Mouse (Mus musculus) kidney, embryonic 15.5 days (tissue): ENCODE data around the gene St3gal6. TPM values are rescaled to one million over a fixed set of nuclear protein-coding genes. Genes with fewer than 3 reads are reported as not detected.

ENCODE experiments used
- ATAC-seq: fragments of 200-750 bp; cut with Nextera tagmentation; replicated peaks from 2 replicates; pipeline ENCODE4 v1.8.0; 2017; ENCODE audit warnings: moderate TSS enrichment; ENCODE audit not compliant: low FRiP score
- H3K27ac ChIP-seq: fragments of 300-500 bp; sonication (generic); 2 replicates; pipeline ENCODE4 v1.5.1; 2015; ENCODE audit warnings: mild to moderate bottlenecking, inconsistent platforms
- H3K27me3 ChIP-seq: fragments of 300-500 bp; sonication (generic); 2 replicates; pipeline ENCODE4 v1.6.1; 2015; ENCODE audit warnings: inconsistent platforms
- H3K36me3 ChIP-seq: fragments of 300-500 bp; sonication (generic); 2 replicates; pipeline ENCODE4 v1.6.1; 2015; ENCODE audit warnings: inconsistent platforms
- H3K4me1 ChIP-seq: fragments of 300-500 bp; sonication (generic); 2 replicates; pipeline ENCODE4 v1.6.1; 2015; ENCODE audit warnings: inconsistent platforms
- H3K4me2 ChIP-seq: fragments of 300-500 bp; sonication (generic); 2 replicates; pipeline ENCODE4 v1.6.1; 2015; ENCODE audit warnings: moderate library complexity, mild to moderate bottlenecking, inconsistent platforms
- H3K4me3 ChIP-seq: fragments of 300-500 bp; sonication (generic); replicated peaks from 2 replicates; pipeline ENCODE4 v1.5.1; 2015; ENCODE audit warnings: mild to moderate bottlenecking, inconsistent platforms
- H3K9ac ChIP-seq: fragments of 300-500 bp; sonication (generic); 2 replicates; pipeline ENCODE4 v1.6.1; 2015; ENCODE audit warnings: mild to moderate bottlenecking, inconsistent platforms
- H3K9me3 ChIP-seq: fragments of 300-500 bp; sonication (generic); replicated peaks from 2 replicates; pipeline ENCODE4 v1.6.1; 2016; ENCODE audit warnings: inconsistent platforms
- WGBS: fragments of 180-500 bp; shearing (Covaris S2); methylation state at CpG from one replicate; pipeline ENCODE4 v1.1.7; 2015; ENCODE audit warnings: mixed read lengths; 5-methylcytosine and 5-hydroxymethylcytosine counted together
- polyA plus RNA-seq: library from polyadenylated mRNA; unstranded; fragments of >200 nt; fragmentation: Nextera tagmentation; extraction: Ambion mirVana; gene quantifications from 2 replicates; pipeline ENCODE4 v1.2.1, GENCODE M21; 2015

The St3gal6 gene
- polyA plus RNA-seq, 1 experiment from 2014 or later = 71.9 TPM

DNA sequence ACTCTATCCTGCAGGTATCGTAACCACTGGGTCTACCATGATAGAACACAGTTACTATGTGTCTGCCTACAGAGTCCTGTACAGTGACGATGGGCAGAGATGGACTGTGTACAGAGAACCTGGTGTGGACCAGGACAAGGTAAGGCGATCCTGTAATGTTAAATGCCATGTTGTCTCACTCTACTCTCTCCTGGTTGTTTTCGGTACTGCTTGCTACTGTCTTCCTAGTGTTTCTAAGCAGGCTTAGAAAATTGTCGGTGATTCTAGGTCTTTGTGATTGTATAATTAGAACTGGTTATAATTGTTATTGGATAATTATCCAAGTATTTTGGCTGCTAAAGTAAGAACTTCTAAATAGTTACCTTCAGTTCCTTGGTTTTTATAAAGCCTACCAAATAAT lies 72.4 kb downstream of the St3gal6 start:
- Histone ChIP-seq H3K9ac (no peak overlapping the region), H3K36me3 (peaks cover 42% of the 10 kb centered on the region), H3K4me1 (no peaks in the 10 kb centered on the region), H3K27me3 (no peaks in the 10 kb centered on the region), H3K27ac (no peak overlapping the region), H3K9me3 (no peaks in the 10 kb centered on the region), H3K4me3 (no peak overlapping the region), H3K4me2 (no peak overlapping the region)
- no peak for ATAC-seq
- WGBS = 94% methylated on average over 5 of the region's 5 CpGs

GRCm38 (mm10) chr16:58450648-58451047 lies 73.4 kb downstream of the St3gal6 start:
- no peak overlapping the region for H3K4me3 ChIP-seq
- H3K9me3 ChIP-seq = no peaks in the 10 kb centered on the region
- WGBS = 71% methylated on average over 6 of the region's 6 CpGs
- H3K27ac ChIP-seq = no peak overlapping the region
- no peak overlapping the region for H3K9ac ChIP-seq
- no peaks in the 10 kb centered on the region for H3K4me1 ChIP-seq
- no peak for ATAC-seq
- peaks cover 42% of the 10 kb centered on the region for H3K36me3 ChIP-seq
- H3K4me2 ChIP-seq = no peak overlapping the region
- H3K27me3 ChIP-seq = no peaks in the 10 kb centered on the region

GRCm38 (mm10) chr16:58449073-58449472 lies 75.0 kb downstream of the St3gal6 start:
- Histone ChIP-seq H3K4me2 (no peak overlapping the region), H3K9ac (no peak overlapping the region), H3K4me3 (no peak overlapping the region), H3K4me1 (no peaks in the 10 kb centered on the region), H3K27ac (no peak overlapping the region), H3K9me3 (no peaks in the 10 kb centered on the region), H3K36me3 (peaks cover 37% of the 10 kb centered on the region), H3K27me3 (no peaks in the 10 kb centered on the region)
- ATAC-seq = no peak
- 88% methylated on average over 4 of the region's 4 CpGs for WGBS

- no peaks in the 10 kb centered on the region for H3K27me3 ChIP-seq
- 97% methylated on average over 4 of the region's 4 CpGs for WGBS
- no peak overlapping the region for H3K4me2 ChIP-seq
- no peaks in the 10 kb centered on the region for H3K4me1 ChIP-seq
- no peak overlapping the region for H3K9ac ChIP-seq
- H3K4me3 ChIP-seq = no peak overlapping the region
- H3K9me3 ChIP-seq = no peaks in the 10 kb centered on the region
- peaks cover 30% of the 10 kb centered on the region for H3K36me3 ChIP-seq
- H3K27ac ChIP-seq = no peak overlapping the region
- ATAC-seq = no peak
Measured at GRCm38 (mm10) chr16:58446281-58447259, 77.5 kb downstream of the St3gal6 start.

GRCm38 (mm10) chr16:58444735-58445134 lies 79.3 kb downstream of the St3gal6 start:
- no peak overlapping the region for H3K9ac ChIP-seq
- H3K27ac ChIP-seq = no peak overlapping the region
- no peaks in the 10 kb centered on the region for H3K4me1 ChIP-seq
- ATAC-seq = no peak
- H3K4me3 ChIP-seq = no peak overlapping the region
- H3K4me2 ChIP-seq = no peak overlapping the region
- no peaks in the 10 kb centered on the region for H3K9me3 ChIP-seq
- WGBS = 79% methylated on average over 6 of the region's 6 CpGs
- no peaks in the 10 kb centered on the region for H3K27me3 ChIP-seq
- H3K36me3 ChIP-seq = peaks cover 14% of the 10 kb centered on the region

- Histone ChIP-seq H3K27ac (no peak overlapping the region), H3K4me3 (no peak overlapping the region), H3K9ac (no peak overlapping the region), H3K4me2 (no peak overlapping the region), H3K36me3 (peaks cover 30% of the 10 kb centered on the region), H3K4me1 (peaks cover 10% of the 10 kb centered on the region), H3K27me3 (no peaks in the 10 kb centered on the region), H3K9me3 (no peaks in the 10 kb centered on the region)
- no peak for ATAC-seq
- WGBS = 90% methylated on average over 1 of the region's 1 CpGs
Measured at GRCm38 (mm10) chr16:58432384-58432783, 91.7 kb downstream of the St3gal6 start.

GRCm38 (mm10) chr16:58430246-58430645 lies 93.8 kb downstream of the St3gal6 start:
- WGBS = 85% methylated on average over 7 of the region's 7 CpGs
- H3K4me1 ChIP-seq = peaks cover 12% of the 10 kb centered on the region
- H3K4me3 ChIP-seq = no peak overlapping the region
- H3K9me3 ChIP-seq = no peaks in the 10 kb centered on the region
- peaks cover 19% of the 10 kb centered on the region; the same call in 1 of the 2 replicates for H3K36me3 ChIP-seq
- no peak for ATAC-seq
- no peak overlapping the region for H3K9ac ChIP-seq
- H3K4me2 ChIP-seq = no peak overlapping the region
- no peaks in the 10 kb centered on the region for H3K27me3 ChIP-seq
- H3K27ac ChIP-seq = 0 out of 2 replicates have a peak overlapping the region, but pooled peaks have one; percentile 22

DNA sequence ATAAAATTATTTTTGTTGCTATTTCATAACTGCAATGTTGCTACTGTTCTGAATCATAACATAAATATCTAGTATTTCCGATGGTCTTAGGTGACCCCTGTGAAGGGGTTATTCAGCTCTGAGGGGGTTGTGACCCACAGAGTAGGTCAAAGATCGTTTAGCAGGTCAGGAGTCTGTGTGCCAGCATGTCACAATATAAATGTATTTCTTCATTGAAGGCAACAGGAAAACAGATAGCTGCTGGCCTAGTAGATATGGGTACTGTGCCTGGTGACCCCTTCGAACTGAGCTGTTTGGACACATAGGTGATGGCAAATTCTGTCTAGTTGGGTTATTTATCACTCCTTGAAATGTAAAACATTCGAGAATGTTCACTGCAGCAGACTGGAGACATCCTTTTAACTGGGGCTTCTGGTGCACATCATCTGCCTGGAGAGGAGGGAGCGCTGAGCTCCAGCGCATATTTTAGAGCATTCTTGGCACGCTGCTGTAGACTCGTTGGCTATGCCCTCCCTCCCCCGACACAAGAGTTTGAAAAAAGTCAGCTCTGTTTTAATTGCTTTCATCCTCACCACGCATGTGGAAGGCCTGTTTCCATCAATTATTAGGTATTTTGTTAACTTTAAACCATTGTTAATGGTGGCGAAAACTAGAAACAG lies 102.2 kb downstream of the St3gal6 start:
- H3K4me3 ChIP-seq = no peak overlapping the region
- WGBS = 34% methylated on average over 11 of the region's 11 CpGs
- H3K27ac ChIP-seq = no peak overlapping the region
- H3K27me3 ChIP-seq = no peaks in the 10 kb centered on the region
- no peaks in the 10 kb centered on the region for H3K9me3 ChIP-seq
- H3K4me1 ChIP-seq = peaks cover 11% of the 10 kb centered on the region
- ATAC-seq = peak; percentile 60
- no peak overlapping the region for H3K9ac ChIP-seq
- no peaks in the 10 kb centered on the region for H3K36me3 ChIP-seq
- no peak overlapping the region for H3K4me2 ChIP-seq

Other genes starting within 250 kb of the St3gal6 start
- 4.0 and 4.8 TPM in 2 replicates for gene Dcbld2, start 115.8 kb downstream of the St3gal6 start, polyA plus RNA-seq
- gene Gm813, start 92.7 kb upstream of the St3gal6 start, polyA plus RNA-seq = not detected in 2 replicates
- not detected in 2 replicates for gene E330017A01Rik, start 114.5 kb upstream of the St3gal6 start, polyA plus RNA-seq
- gene Cpox, start 146.0 kb upstream of the St3gal6 start, polyA plus RNA-seq = 38.0 and 39.1 TPM in 2 replicates
- gene Gpr15, start 194.8 kb upstream of the St3gal6 start, polyA plus RNA-seq = not detected in 2 replicates
- gene Cldnd1, start 203.7 kb upstream of the St3gal6 start, polyA plus RNA-seq = 108 and 111 TPM in 2 replicates
- gene Olfr172, start 238.9 kb upstream of the St3gal6 start, polyA plus RNA-seq = not detected in 2 replicates